Mouse (Mus musculus) c-Kit-positive CD71-positive TER-119-negative erythroid progenitor cells, embryonic 14.5 days (primary cell): Measurements from ENCODE around the gene Cd302.

Experiments used
- DNase-seq: peaks from one replicate; pipeline ENCODE4 v3.0.0-alpha.2; 2013; ENCODE audit warnings: low read depth

Cd302 gene

GRCm38 (mm10) chr2:60253506-60253905 lies 30.8 kb downstream of the Cd302 start:
- DNase-seq: no peak

- DNase-seq: no peak
Observed at GRCm38 (mm10) chr2:60252782-60253181, 31.5 kb downstream of the Cd302 start.

- no peak for DNase-seq
Observed at GRCm38 (mm10) chr2:60234506-60234905, 49.8 kb downstream of the Cd302 start.

GRCm38 (mm10) chr2:60233147-60233546 lies 51.1 kb downstream of the Cd302 start:
- DNase-seq: no peak

GRCm38 (mm10) chr2:60230361-60230760 lies 53.9 kb downstream of the Cd302 start:
- DNase-seq: no peak

GRCm38 (mm10) chr2:60228470-60228869 lies 55.8 kb downstream of the Cd302 start:
- no peak for DNase-seq

GRCm38 (mm10) chr2:60223489-60223888 lies 60.8 kb downstream of the Cd302 start:
- no peak for DNase-seq

- DNase-seq: no peak
Observed at GRCm38 (mm10) chr2:60221954-60222353, 62.3 kb downstream of the Cd302 start.

- no peak for DNase-seq
Observed at GRCm38 (mm10) chr2:60221236-60221635, 63.1 kb downstream of the Cd302 start.

- no peak for DNase-seq
Observed at GRCm38 (mm10) chr2:60217620-60218019, 66.7 kb downstream of the Cd302 start.

GRCm38 (mm10) chr2:60216547-60217153 lies 67.6 kb downstream of the Cd302 start:
- no peak for DNase-seq

- DNase-seq: no peak
Observed at GRCm38 (mm10) chr2:60214683-60215082, 69.6 kb downstream of the Cd302 start.

GRCm38 (mm10) chr2:60212488-60212887 lies 71.8 kb downstream of the Cd302 start:
- DNase-seq: no peak

GRCm38 (mm10) chr2:60210821-60211220 lies 73.5 kb downstream of the Cd302 start:
- DNase-seq: no peak

- peak; percentile 71 for DNase-seq
Observed at GRCm38 (mm10) chr2:60209703-60210651, 74.3 kb downstream of the Cd302 start, which contains the start of the genes Baz2b and March7. Baz2b (minus strand) TSS chr2:60209839. March7 (plus strand) TSS chr2:60209887.

GRCm38 (mm10) chr2:60209122-60209611 lies 75.1 kb downstream of the Cd302 start:
- no peak for DNase-seq

- DNase-seq: no peak
Observed at GRCm38 (mm10) chr2:60205795-60206194, 78.5 kb downstream of the Cd302 start.

- DNase-seq: no peak
Observed at GRCm38 (mm10) chr2:60204162-60204561, 80.1 kb downstream of the Cd302 start.

- no peak for DNase-seq
Observed at GRCm38 (mm10) chr2:60203733-60204132, 80.6 kb downstream of the Cd302 start.

GRCm38 (mm10) chr2:60202900-60203530 lies 81.3 kb downstream of the Cd302 start:
- no peak for DNase-seq
